In the genomic region with DNA sequence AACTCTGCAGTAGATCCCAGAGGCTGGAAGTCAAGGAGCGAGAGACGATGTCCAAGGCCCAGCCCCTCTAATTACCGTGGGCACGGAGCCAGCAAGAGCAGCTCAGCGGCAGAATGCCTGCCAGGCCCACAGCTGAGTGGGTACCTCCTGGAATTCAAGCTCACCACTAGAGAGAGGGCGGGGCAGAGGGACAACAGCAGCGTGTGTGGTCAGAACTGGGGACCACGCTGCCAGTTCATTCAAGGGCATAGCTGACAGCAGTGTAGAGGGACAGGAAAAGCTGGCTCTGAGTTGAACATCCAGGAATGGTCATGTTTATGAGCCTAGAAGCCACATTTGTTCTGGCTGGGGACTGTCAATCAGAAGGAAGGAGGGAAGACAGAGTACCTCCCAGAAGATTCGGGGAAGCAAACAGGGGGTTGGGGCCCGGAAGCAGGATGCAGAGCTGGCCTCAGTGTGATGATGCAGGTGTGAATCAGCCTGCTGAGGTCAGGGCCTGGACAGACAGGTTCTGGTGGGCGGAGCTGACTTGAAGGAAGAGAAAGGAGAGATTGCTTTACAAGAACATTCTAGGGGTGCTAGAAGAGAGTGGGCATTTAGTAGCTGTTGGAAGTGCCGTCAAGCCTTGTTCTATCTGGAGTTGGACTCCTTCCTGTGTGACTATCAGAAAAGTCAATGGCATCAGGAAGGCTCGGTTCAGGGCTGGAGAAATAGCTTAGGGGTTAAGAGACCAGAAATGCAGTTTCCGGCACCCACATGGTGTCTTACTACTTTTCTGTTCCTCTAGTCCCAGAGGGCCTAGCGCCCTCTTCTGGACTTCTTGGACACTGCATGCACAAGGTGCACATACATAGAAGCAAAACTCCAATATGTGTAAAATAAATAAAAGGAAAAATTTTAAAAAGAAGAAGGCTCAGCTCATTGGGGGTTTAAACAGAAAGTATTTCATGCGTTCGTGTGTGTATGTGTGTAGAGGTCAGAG, we compare ENCODE assay signal across 9 mouse cellular contexts. TPM values are rescaled to one million over a fixed set of nuclear protein-coding genes. Genes with fewer than 3 reads are reported as not detected.
DNase-seq lines count a peak whose midpoint lies in the region; ATAC-seq and TF ChIP-seq lines count a peak whose summit lies in the region.
"Had no signal": no experiment of that assay in that cellular context is flagged by ENCODE, and none has a peak within 500 bp of the region (broad histone marks: within the 10 kb centered on the region; RNA-seq: fewer than 3 reads in every experiment).

No protein-coding gene starts in this region.

- intact Hi-C loops in heart, adult 2 months (cut with DNase I): no loop called here

- no peaks in the 10 kb centered on the region for H3K27me3 ChIP-seq in heart, adult 2 months (ENCODE audit: control insufficient read depth, insufficient read depth, low read length)
- peaks cover 8% of the 10 kb centered on the region for H3K27me3 ChIP-seq in C2C12 (ENCODE audit: control insufficient read depth, insufficient read depth, insufficient read length)
- H3K27me3 ChIP-seq: limb, embryonic 12.5 days had no signal

- no peak overlapping the region for H3K4me3 ChIP-seq in heart, adult 2 months
- no peak overlapping the region for H3K4me3 ChIP-seq in C2C12 (ENCODE audit: insufficient read depth, poor library complexity, severe bottlenecking)
- H3K4me3 ChIP-seq: limb, embryonic 12.5 days had no signal

- H3K79me3 ChIP-seq in C2C12 (ENCODE audit: low read depth): no peaks in the 10 kb centered on the region

- no peak for TF ChIP-seq EP300 in heart, adult 2 months (IDR thresholded peaks at IDR 0.05; ENCODE audit: insufficient read depth, low read depth, low read length)

- no peak overlapping the region for H3K9ac ChIP-seq in heart, adult 2 months (ENCODE audit: low read depth, low read length)
- H3K9ac ChIP-seq: limb, embryonic 12.5 days had no signal

- no peak overlapping the region for H3K27ac ChIP-seq in heart, adult 2 months
- H3K27ac ChIP-seq: limb, embryonic 12.5 days had no signal

- DNase-seq in heart, adult 2 months: no peak
- no peak for DNase-seq in heart, adult 18-20 months
- DNase-seq in brain, adult 2 months (ENCODE audit: low read depth, low spot score): peak; percentile 9
- DNase-seq in large intestine, adult 2 months (ENCODE audit: low read depth, low spot score): peak; percentile 33
- peak; percentile 49 to 70 for DNase-seq in urinary bladder, postnatal 36 days (ENCODE audit: low spot score in 2 of 2)
- no peak for DNase-seq in embryo, embryonic 10.5 days (ENCODE audit: low spot score)

- 51% methylated on average over 17 of the region's 17 CpGs for WGBS in heart, adult 2 months
- 34% methylated on average over 17 of the region's 17 CpGs for WGBS in large intestine, adult 2 months

- no peak for ATAC-seq in activated CD4-positive, CD25-positive, alpha-beta regulatory T cell, adult 4 months

- TF ChIP-seq CTCF in heart, adult 2 months (IDR thresholded peaks at IDR 0.05): 0 out of 2 replicates have a peak, but pooled peaks have one; percentile 4
- no peak for TF ChIP-seq CTCF in C2C12 (IDR thresholded peaks at IDR 0.05; ENCODE audit: control insufficient read depth, insufficient read depth, insufficient read length)

- no peaks in the 10 kb centered on the region for H3K36me3 ChIP-seq in heart, adult 2 months (ENCODE audit: control insufficient read depth, insufficient read depth, low read length)
- H3K36me3 ChIP-seq in C2C12 (ENCODE audit: control insufficient read depth, insufficient read depth): no peaks in the 10 kb centered on the region
- H3K36me3 ChIP-seq: limb, embryonic 12.5 days had no signal

- no peak overlapping the region for H3ac ChIP-seq in C2C12 (ENCODE audit: control insufficient read depth, insufficient read length, low read depth)

- H3K4me1 ChIP-seq in heart, adult 2 months (ENCODE audit: control insufficient read depth, insufficient read depth, low read length): no peaks in the 10 kb centered on the region

- TF ChIP-seq POLR2A in heart, adult 2 months (IDR thresholded peaks at IDR 0.05; ENCODE audit: insufficient read depth, low read depth, low read length): no peak

- no peaks in the 10 kb centered on the region for H3K79me2 ChIP-seq in heart, adult 2 months (replicated peaks; ENCODE audit: control insufficient read depth, insufficient read depth, low read length)
- H3K79me2 ChIP-seq in C2C12 (ENCODE audit: control insufficient read depth, insufficient read depth): no peaks in the 10 kb centered on the region

TF ChIP-seq in C2C12, 6 proteins besides CTCF, POLR2A, EP300 and RAD21:
- TF ChIP-seq MYOG (IDR thresholded peaks at IDR 0.05; ENCODE audit: control insufficient read depth, extremely low read depth, insufficient read length) (no peak), MYOD1 (IDR thresholded peaks at IDR 0.05; ENCODE audit: control insufficient read depth, insufficient read length, low read depth) (peak; percentile 40), MAX (IDR thresholded peaks at IDR 0.05) (peak; percentile 91)
TF ChIP-seq in C2C12: peak in this region for 2.

RNA-seq across cellular contexts. Expression of gene Tgfa, which starts 37.5 kb away (rescaled TPM):
- 1 to 10 TPM; 1.0 to 1.6 TPM for total RNA-seq in heart, adult 2 months (2021)
- 0.80 and 1.0 TPM in 2 replicates for polyA plus RNA-seq in heart, adult 2 months (2012; rRNA removed)
- total RNA-seq in heart, adult 18-20 months (2021): 1 to 10 TPM; 1.2 to 1.7 TPM
- 0.54 TPM for polyA plus RNA-seq in C2C12 (2012; fragmentation: generic; extraction: Trizol)
- 7.2 and 11.4 TPM in 2 replicates for polyA plus RNA-seq in large intestine, adult 2 months (2012; rRNA removed)
- polyA plus RNA-seq in activated CD4-positive, CD25-positive, alpha-beta regulatory T cell, adult 4 months (2017; shearing (Covaris generic)): not detected

Comparison
In these comparisons a context has a peak if more than half of its experiments do, and no peak if none do; other contexts are left out.
1. DNase-seq: peak in brain, adult 2 months (single experiment), large intestine, adult 2 months (single experiment) and urinary bladder, postnatal 36 days (2 of 2); none in heart, adult 2 months (0 of 2), heart, adult 18-20 months (0 of 2) and embryo, embryonic 10.5 days (single experiment).